Mouse (Mus musculus) cerebellum, adult 2 months (tissue): ENCODE measurements around the gene Il12rb2.

Experiments
- CTCF ChIP-seq: fragments of 200-500 bp; IDR thresholded peaks from 2 replicates; pipeline ENCODE4 v1.5.1; 2011; ENCODE audit warnings: low read depth, mild to moderate bottlenecking, control low read depth, low read length, moderate library complexity, borderline replicate concordance; ENCODE audit not compliant: insufficient read depth
- POLR2A ChIP-seq: fragments of 200-500 bp; IDR thresholded peaks from 2 replicates; pipeline ENCODE4 v1.6.1; 2011; ENCODE audit warnings: low read length, control low read depth, borderline replicate concordance; ENCODE audit not compliant: insufficient read depth

- TF ChIP-seq POLR2A (no peak), CTCF (no peak)
Observed at GRCm38 (mm10) chr6:67251095-67251494, 124.9 kb downstream of the Il12rb2 start.
